Mouse (Mus musculus) lung, postnatal 0 days (tissue): Measurements from ENCODE around the gene Sap30bp. TPM values are rescaled to one million over a fixed set of nuclear protein-coding genes. Genes with fewer than 3 reads are reported as not detected.

ENCODE experiments used
- ATAC-seq: fragments of 200-750 bp; cut with Nextera tagmentation; 2 replicates; pipeline ENCODE4 v1.8.0; 2017; ENCODE audit warnings: moderate library complexity
- DNase-seq: peaks from one replicate; pipeline ENCODE4 v3.0.0-alpha.2; 2016; ENCODE audit warnings: low spot score
- H3K27ac ChIP-seq: fragments of 300-500 bp; sonication (generic); 2 replicates; pipeline ENCODE4 v1.5.1; 2014; ENCODE audit warnings: antibody characterized with exemption, mild to moderate bottlenecking, low read length, mixed read lengths
- H3K27me3 ChIP-seq: fragments of 300-500 bp; sonication (generic); replicated peaks from 2 replicates; pipeline ENCODE4 v1.6.1; 2014; ENCODE audit warnings: low read length, mixed read lengths; ENCODE audit not compliant: insufficient read depth
- H3K36me3 ChIP-seq: fragments of 300-500 bp; sonication (generic); 2 replicates; pipeline ENCODE4 v1.6.1; 2014; ENCODE audit warnings: low read length, mixed read lengths; ENCODE audit not compliant: insufficient read depth
- H3K4me1 ChIP-seq: fragments of 300-500 bp; sonication (generic); 2 replicates; pipeline ENCODE4 v1.6.1; 2014; ENCODE audit warnings: antibody characterized with exemption, low read depth, low read length, mixed read lengths; ENCODE audit not compliant: insufficient read depth
- H3K4me2 ChIP-seq: fragments of 300-500 bp; sonication (generic); replicated peaks from 2 replicates; pipeline ENCODE4 v1.6.1; 2014; ENCODE audit warnings: low read depth, mild to moderate bottlenecking, low read length, moderate library complexity, mixed read lengths
- H3K4me3 ChIP-seq: fragments of 300-500 bp; sonication (generic); 2 replicates; pipeline ENCODE4 v1.5.1; 2014; ENCODE audit warnings: low read depth, low read length
- H3K9ac ChIP-seq: fragments of 300-500 bp; sonication (generic); replicated peaks from 2 replicates; pipeline ENCODE4 v1.6.1; 2014; ENCODE audit warnings: low read depth, mild to moderate bottlenecking
- H3K9me3 ChIP-seq: fragments of 300-500 bp; sonication (generic); 2 replicates; pipeline ENCODE4 v1.6.1; 2016; ENCODE audit warnings: low read length, mixed read lengths
- CTCF ChIP-seq: IDR thresholded peaks from 2 replicates; pipeline ENCODE4 v1.5.1; 2016; ENCODE audit warnings: antibody characterized with exemption, mild to moderate bottlenecking
- EP300 ChIP-seq: IDR thresholded peaks from 2 replicates; pipeline ENCODE4 v1.6.1; 2016; ENCODE audit warnings: antibody characterized with exemption, mild to moderate bottlenecking, control low read depth
- WGBS: fragments of 180-500 bp; shearing (Covaris S2); extraction: QIAGEN DNeasy Blood & Tissue Kit; methylation state at CpG from one replicate; pipeline ENCODE4 v1.1.7; 2014; 5-methylcytosine and 5-hydroxymethylcytosine counted together
- polyA plus RNA-seq: library from polyadenylated mRNA; unstranded; fragments of >200 nt; fragmentation: Nextera tagmentation; extraction: Ambion mirVana; gene quantifications from 2 replicates; pipeline ENCODE4 v1.2.1, GENCODE M21; 2015

The Sap30bp gene
- polyA plus RNA-seq, 1 experiment from 2014 or later, result 22.8 TPM

DNA sequence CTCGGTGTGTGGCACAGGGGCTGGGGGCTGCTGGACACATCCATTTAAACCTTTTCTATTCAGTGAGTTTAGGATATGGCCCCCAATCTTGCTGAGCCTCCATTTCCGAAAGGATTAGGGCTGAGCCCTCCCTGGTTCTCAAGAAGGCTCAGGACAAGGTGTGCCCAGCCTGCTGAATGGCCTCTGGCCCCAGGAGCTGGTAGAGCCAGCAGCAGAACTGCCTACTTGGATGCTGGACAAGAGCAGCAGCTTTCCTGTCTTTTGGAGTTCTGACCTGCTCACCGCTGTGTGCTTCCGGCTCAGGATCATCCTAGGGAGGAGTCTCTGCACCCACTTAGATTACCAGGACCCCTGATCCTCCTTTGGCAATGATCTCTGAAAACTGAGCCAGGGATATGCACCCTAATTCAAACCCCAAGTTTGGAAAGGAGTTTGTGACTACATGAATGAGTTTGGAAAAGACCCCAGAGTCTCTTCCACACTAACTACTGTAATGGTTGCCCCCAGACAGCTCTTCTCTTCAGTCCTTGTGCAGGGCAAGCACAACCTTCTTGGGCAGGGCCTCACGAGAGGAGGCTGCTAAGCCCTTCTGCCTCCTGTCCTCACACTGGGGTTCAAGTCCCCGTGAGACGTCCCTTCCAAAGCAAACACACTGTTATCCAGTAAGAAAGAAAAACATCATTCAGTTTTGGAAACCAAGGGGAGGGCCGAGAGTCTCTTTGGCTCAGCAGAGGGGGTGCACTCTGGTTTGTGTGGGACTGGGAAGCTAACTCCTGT is 32.3 kb upstream of the Sap30bp start:
- TF ChIP-seq CTCF, result no peak
- TF ChIP-seq EP300, result no peak
- H3K4me3 ChIP-seq, result peak overlapping the region; percentile 14; the same call in 1 of the 2 replicates
- ATAC-seq, result no peak
- no peak overlapping the region for H3K27ac ChIP-seq
- no peaks in the 10 kb centered on the region for H3K36me3 ChIP-seq
- H3K4me2 ChIP-seq, result peak overlapping the region; percentile 12
- H3K27me3 ChIP-seq, result no peaks in the 10 kb centered on the region
- no peak overlapping the region for H3K9ac ChIP-seq
- no peaks in the 10 kb centered on the region for H3K9me3 ChIP-seq
- peaks cover 42% of the 10 kb centered on the region for H3K4me1 ChIP-seq
- WGBS, result 71% methylated on average over 8 of the region's 8 CpGs
- no peak for DNase-seq

DNA sequence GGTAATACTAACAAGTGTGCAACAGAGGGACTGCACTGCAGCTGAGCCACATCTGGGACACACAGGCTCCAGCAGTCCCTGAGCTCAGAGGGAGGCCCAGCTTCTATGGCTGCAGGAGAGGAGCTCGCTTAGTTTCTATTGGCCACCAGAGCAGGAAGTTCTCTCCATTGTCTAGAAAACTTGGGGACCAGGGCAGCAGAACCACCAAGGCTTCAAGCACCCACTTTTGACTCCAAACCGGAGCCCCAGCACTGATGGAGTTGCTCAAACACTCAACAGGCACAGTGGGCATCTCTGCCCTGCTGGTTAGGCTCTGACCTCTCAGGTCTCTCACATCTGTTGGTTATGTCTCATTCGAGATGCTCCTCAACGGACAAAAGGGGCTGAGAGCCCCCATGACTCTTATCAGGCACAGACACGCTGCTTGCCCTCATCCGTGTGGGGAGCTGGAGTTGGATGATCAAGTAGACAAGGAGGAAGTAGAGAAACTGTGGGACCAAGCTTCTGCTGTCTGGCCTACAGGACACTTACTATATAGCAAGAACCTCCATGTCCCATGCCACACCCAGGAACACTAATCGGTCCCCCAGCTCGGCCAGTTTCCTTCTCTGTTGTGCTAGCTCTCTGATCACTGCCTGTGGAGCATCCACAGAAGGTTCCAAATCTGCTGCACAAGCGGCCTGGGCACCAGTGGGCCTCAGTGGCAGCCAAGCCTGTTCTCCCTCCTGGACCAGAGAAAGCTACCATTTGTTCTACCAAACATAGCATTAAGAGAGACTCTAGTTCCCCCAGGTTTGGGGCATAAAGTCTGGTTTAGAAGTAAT is 31.5 kb upstream of the Sap30bp start:
- Histone ChIP-seq H3K36me3 (no peaks in the 10 kb centered on the region), H3K9ac (no peak overlapping the region), H3K27ac (0 out of 2 replicates have a peak overlapping the region, but pooled peaks have one; percentile 9), H3K9me3 (no peaks in the 10 kb centered on the region), H3K4me1 (peaks cover 42% of the 10 kb centered on the region), H3K4me3 (no peak overlapping the region), H3K27me3 (no peaks in the 10 kb centered on the region), H3K4me2 (0 out of 2 replicates have a peak overlapping the region, but pooled peaks have one; percentile 5)
- ATAC-seq, result no peak
- no peak for DNase-seq
- TF ChIP-seq EP300 (no peak), CTCF (no peak)
- 86% methylated on average over 9 of the region's 9 CpGs for WGBS

DNA sequence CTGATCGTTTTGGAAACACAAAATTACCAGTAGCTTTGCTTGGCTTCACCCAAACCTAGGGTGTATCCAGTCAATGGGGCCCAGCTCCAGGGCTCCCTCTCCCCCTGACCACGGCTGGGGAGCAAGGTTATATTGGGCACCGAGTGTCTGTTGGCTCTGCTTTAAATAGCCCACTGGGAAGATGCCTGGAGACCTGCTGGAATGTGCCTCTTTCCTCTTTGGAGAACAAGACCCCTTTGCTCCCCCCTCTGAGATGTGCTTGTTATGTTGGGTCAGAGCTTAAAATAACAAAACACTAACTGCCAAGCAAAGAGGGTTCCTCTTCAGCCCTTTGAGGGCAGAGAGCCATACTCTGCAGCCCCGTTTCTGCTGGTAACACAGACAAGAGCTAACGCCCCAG is 30.9 kb upstream of the Sap30bp start:
- Histone ChIP-seq H3K4me1 (peaks cover 42% of the 10 kb centered on the region), H3K4me2 (no peak overlapping the region), H3K27me3 (no peaks in the 10 kb centered on the region), H3K9ac (no peak overlapping the region), H3K4me3 (no peak overlapping the region), H3K9me3 (no peaks in the 10 kb centered on the region), H3K27ac (peak overlapping the region; percentile 60), H3K36me3 (no peaks in the 10 kb centered on the region)
- WGBS, result 56% methylated on average over 5 of the region's 5 CpGs
- ATAC-seq (no peak), DNase-seq (no peak)
- no peak for TF ChIP-seq CTCF
- TF ChIP-seq EP300, result no peak

DNA sequence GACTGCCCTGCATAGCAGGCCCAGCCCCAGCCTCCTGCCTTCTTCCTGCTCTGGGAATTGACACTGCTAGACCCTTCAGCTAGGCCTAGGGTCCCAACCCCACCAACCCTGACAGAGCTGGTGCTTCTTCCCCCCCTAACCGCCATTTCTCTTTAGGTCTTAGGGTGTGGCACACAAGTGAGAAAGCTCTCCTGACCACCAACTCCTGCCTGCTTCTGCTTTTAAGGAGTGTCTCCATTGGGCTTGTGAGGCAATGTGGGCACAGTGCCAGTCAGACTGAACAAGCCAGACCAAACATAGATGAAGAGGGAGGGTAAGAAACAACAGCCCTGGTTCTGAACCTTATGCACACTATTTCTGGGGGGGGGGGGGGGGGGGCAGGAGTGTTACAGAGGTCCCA is 30.3 kb upstream of the Sap30bp start:
- Histone ChIP-seq H3K36me3 (no peaks in the 10 kb centered on the region), H3K4me2 (no peak overlapping the region), H3K4me3 (no peak overlapping the region), H3K27me3 (no peaks in the 10 kb centered on the region), H3K9ac (no peak overlapping the region), H3K4me1 (peaks cover 42% of the 10 kb centered on the region), H3K27ac (peak overlapping the region; percentile 60), H3K9me3 (no peaks in the 10 kb centered on the region)
- WGBS, result 60% methylated on average over 1 of the region's 1 CpGs
- DNase-seq (peak; percentile 92), ATAC-seq (peak; percentile 39)
- TF ChIP-seq CTCF (no peak), EP300 (no peak)

DNA sequence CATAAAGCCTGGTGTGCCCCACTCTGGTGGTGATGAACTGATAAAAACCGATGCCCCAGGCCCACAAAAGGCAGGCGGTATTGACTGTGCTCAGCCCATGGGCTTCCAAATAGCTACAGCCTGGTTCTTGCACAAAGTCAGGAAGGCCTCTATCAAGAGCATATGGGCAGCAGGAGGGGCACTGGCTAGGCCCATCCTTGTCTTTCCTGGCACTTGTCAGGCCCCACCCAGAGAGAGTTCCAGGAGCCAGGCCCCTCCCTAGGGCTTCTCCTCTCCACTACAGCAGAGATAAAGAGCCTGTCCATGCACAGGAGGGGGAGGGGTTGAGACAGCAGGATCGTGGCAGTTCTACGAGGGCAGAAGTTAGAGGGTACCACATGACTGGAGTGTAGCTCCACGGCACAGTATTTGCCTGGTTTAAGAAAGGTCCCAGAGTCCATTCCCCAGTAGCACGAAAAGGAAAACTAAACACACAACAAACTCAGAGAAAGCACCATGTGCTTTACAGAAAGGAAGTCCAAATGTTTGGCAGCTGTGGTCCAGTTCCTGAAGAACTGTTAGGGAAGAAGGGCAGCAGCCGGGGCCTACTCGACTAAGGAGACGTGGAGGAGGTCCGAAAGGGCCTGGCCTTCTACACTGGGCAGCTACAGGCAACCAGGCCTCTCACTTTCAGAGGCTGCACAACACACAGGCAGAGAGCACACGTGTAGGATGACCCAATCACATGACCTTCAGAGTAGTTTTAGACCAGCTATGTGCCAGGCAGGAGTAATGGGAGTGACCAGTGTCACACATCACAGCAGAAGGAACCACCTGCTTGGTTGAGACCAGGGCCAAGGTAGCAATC is 29.5 kb upstream of the Sap30bp start:
- Histone ChIP-seq H3K9ac (no peak overlapping the region), H3K36me3 (no peaks in the 10 kb centered on the region), H3K9me3 (no peaks in the 10 kb centered on the region), H3K4me3 (no peak overlapping the region), H3K27ac (peak overlapping the region; percentile 60), H3K4me2 (no peak overlapping the region), H3K4me1 (peaks cover 42% of the 10 kb centered on the region), H3K27me3 (no peaks in the 10 kb centered on the region)
- TF ChIP-seq CTCF (no peak; the same call in 1 of the 2 replicates), EP300 (no peak)
- WGBS, result 28% methylated on average over 11 of the region's 11 CpGs
- peak; percentile 57 for ATAC-seq
- DNase-seq, result peak; percentile 79
